In the genomic region with DNA sequence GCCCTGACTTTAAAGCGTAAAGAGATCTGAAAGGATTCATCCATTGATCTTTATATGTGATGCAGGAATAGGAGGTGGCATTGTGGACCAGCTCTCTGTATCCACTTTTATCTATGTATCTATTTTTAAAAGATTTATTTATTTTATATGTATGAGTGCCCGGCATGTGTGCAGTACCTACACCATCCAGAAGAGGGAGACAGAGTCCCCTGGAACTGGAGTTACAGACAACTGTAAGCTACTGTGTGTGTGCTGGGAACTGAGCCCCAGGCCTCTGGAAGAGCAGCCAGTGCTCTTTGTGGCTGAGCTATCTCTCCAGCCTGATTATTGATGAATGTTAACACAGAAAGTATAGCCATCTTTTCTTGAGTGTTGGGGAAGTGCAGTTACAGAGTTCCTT, we compare ENCODE assay signal across 16 mouse cellular contexts.
DNase-seq lines count a peak whose midpoint lies in the region; ATAC-seq and TF ChIP-seq lines count a peak whose summit lies in the region.
"Had no signal": no experiment of that assay in that cellular context is flagged by ENCODE, and none has a peak within 500 bp of the region (broad histone marks: within the 10 kb centered on the region; RNA-seq: fewer than 3 reads in every experiment).

No protein-coding gene starts in this region.

- peak; percentile 47 for TF ChIP-seq CTCF in gastrocnemius, adult 2 months (IDR thresholded peaks at IDR 0.05)
- peak; percentile 46 for TF ChIP-seq CTCF in lung, embryonic 14.5 days (IDR thresholded peaks at IDR 0.05; ENCODE audit: low read depth)
- peak; percentile 37; the same call in 1 of the 2 replicates for TF ChIP-seq CTCF in G1E (IDR thresholded peaks at IDR 0.05; ENCODE audit: low read depth, low read length)
- 0 out of 2 replicates have a peak, but pooled peaks have one; percentile 12 for TF ChIP-seq CTCF in small intestine, adult 2 months (IDR thresholded peaks at IDR 0.05; ENCODE audit: extremely low read depth, insufficient read length, insufficient replicate concordance, low read depth, low read length)

- H3K4me1 ChIP-seq in lung, embryonic 14.5 days (ENCODE audit: insufficient read depth), result no peaks in the 10 kb centered on the region
- no peaks in the 10 kb centered on the region for H3K4me1 ChIP-seq in G1E (ENCODE audit: insufficient read depth, low read depth, low read length)
- no peaks in the 10 kb centered on the region for H3K4me1 ChIP-seq in small intestine, adult 2 months (ENCODE audit: control insufficient read depth, insufficient read depth, insufficient read length, low read length)
- H3K4me1 ChIP-seq: embryonic facial prominence, embryonic 12.5 days; lung, embryonic 15.5 days had no signal

- 88% methylated on average over 2 of the region's 2 CpGs for WGBS in lung, embryonic 14.5 days
- WGBS in small intestine, adult 2 months, result 87% methylated on average over 2 of the region's 2 CpGs

- H3K36me3 ChIP-seq in lung, embryonic 14.5 days (ENCODE audit: insufficient read depth), result no peaks in the 10 kb centered on the region
- no peaks in the 10 kb centered on the region for H3K36me3 ChIP-seq in G1E (replicated peaks)
- no peaks in the 10 kb centered on the region for H3K36me3 ChIP-seq in small intestine, adult 2 months (ENCODE audit: control insufficient read depth, insufficient read depth, low read length)
- H3K36me3 ChIP-seq: embryonic facial prominence, embryonic 12.5 days; lung, embryonic 15.5 days had no signal

- DNase-seq in gastrocnemius, adult 2 months, result no peak
- DNase-seq in gastrocnemius, adult 8-10 months (ENCODE audit: low spot score in 2 of 2), result no peak
- DNase-seq in lung, embryonic 14.5 days, result no peak
- DNase-seq in lung, adult 18-20 months, result no peak
- DNase-seq in G1E (ENCODE audit: low spot score), result no peak
- DNase-seq in yolk sac, embryonic 10.5 days (ENCODE audit: low spot score), result no peak
- DNase-seq: adrenal gland, adult 2 months; cerebellum, postnatal 14 days; heart, postnatal 14 days; left cerebral cortex, postnatal 4 days had no signal

- TF ChIP-seq POLR2A in small intestine, adult 2 months (IDR thresholded peaks at IDR 0.05; ENCODE audit: low read depth, low read length), result no peak

- no peak overlapping the region for H3K9ac ChIP-seq in lung, embryonic 14.5 days
- H3K9ac ChIP-seq: embryonic facial prominence, embryonic 12.5 days; lung, embryonic 15.5 days had no signal

- H3K4me2 ChIP-seq in lung, embryonic 14.5 days, result no peak overlapping the region
- H3K4me2 ChIP-seq: embryonic facial prominence, embryonic 12.5 days; lung, embryonic 15.5 days had no signal

- H3K27ac ChIP-seq in gastrocnemius, adult 2 months, result no peak overlapping the region
- H3K27ac ChIP-seq in lung, embryonic 14.5 days (ENCODE audit: low read depth), result no peak overlapping the region
- H3K27ac ChIP-seq in small intestine, adult 2 months (ENCODE audit: insufficient read depth, low read depth, low read length), result no peak overlapping the region
- H3K27ac ChIP-seq: embryonic facial prominence, embryonic 12.5 days; lung, embryonic 15.5 days had no signal

- H3K4me3 ChIP-seq in gastrocnemius, adult 2 months, result no peak overlapping the region
- H3K4me3 ChIP-seq in lung, embryonic 14.5 days (ENCODE audit: low read depth, low read length), result no peak overlapping the region
- no peak overlapping the region for H3K4me3 ChIP-seq in G1E (ENCODE audit: low read depth, low read length)
- H3K4me3 ChIP-seq in small intestine, adult 2 months (ENCODE audit: low read depth, low read length), result no peak overlapping the region
- H3K4me3 ChIP-seq: embryonic facial prominence, embryonic 12.5 days; lung, embryonic 15.5 days; myocyte had no signal

- intact Hi-C loops in gastrocnemius, adult 2 months (cut with DNase I), result no loop called here

- ATAC-seq in lung, embryonic 14.5 days (ENCODE audit: insufficient read depth), result no peak
- ATAC-seq in G1E (ENCODE audit: extremely low read depth, insufficient number of reproducible peaks, low FRiP score, poor library complexity, severe bottlenecking), result no peak
- ATAC-seq in frontal cortex, adult (ENCODE audit: low TSS enrichment), result no peak
- ATAC-seq: hindbrain, embryonic 16.5 days had no signal

- no peaks in the 10 kb centered on the region for H3K9me3 ChIP-seq in lung, embryonic 14.5 days (ENCODE audit: low read depth, low read length)
- H3K9me3 ChIP-seq in G1E (replicated peaks), result peaks cover 58% of the 10 kb centered on the region
- H3K9me3 ChIP-seq: lung, embryonic 15.5 days had no signal

- H3K27me3 ChIP-seq in lung, embryonic 14.5 days (ENCODE audit: insufficient read depth, low read length), result no peaks in the 10 kb centered on the region
- no peaks in the 10 kb centered on the region for H3K27me3 ChIP-seq in G1E (ENCODE audit: insufficient read depth, low read length)
- H3K27me3 ChIP-seq in small intestine, adult 2 months (ENCODE audit: control insufficient read depth, insufficient read depth, low read length), result no peaks in the 10 kb centered on the region
- H3K27me3 ChIP-seq: embryonic facial prominence, embryonic 12.5 days; lung, embryonic 15.5 days had no signal
